Mouse (Mus musculus) kidney, embryonic 14.5 days (tissue): ENCODE measurements around the gene Dnah7b. TPM values are rescaled to one million over a fixed set of nuclear protein-coding genes. Genes with fewer than 3 reads are reported as not detected.
"Not testable (repeated sequence)": the region's sequence is repeated elsewhere in the genome, so short reads cannot be mapped to it uniquely, and the experiment has no call there.

ENCODE experiments used
- ATAC-seq: fragments of 200-750 bp; cut with Nextera tagmentation; 2 replicates; pipeline ENCODE4 v1.8.0; 2017; ENCODE audit warnings: moderate number of reproducible peaks, mild to moderate bottlenecking, moderate TSS enrichment, moderate library complexity; ENCODE audit not compliant: low FRiP score, low TSS enrichment
- H3K27ac ChIP-seq: fragments of 300-500 bp; sonication (generic); 2 replicates; pipeline ENCODE4 v1.5.1; 2014; ENCODE audit warnings: low read depth, mild to moderate bottlenecking, low read length, moderate library complexity, mixed read lengths
- H3K27me3 ChIP-seq: fragments of 300-500 bp; sonication (generic); 2 replicates; pipeline ENCODE4 v1.6.1; 2014; ENCODE audit warnings: mild to moderate bottlenecking, low read length; ENCODE audit not compliant: control insufficient read depth, insufficient read depth
- H3K36me3 ChIP-seq: fragments of 300-500 bp; sonication (generic); 2 replicates; pipeline ENCODE4 v1.6.1; 2014; ENCODE audit warnings: low read length, mixed read lengths; ENCODE audit not compliant: control insufficient read depth, insufficient read depth
- H3K4me1 ChIP-seq: fragments of 300-500 bp; sonication (generic); 2 replicates; pipeline ENCODE4 v1.6.1; 2014; ENCODE audit warnings: low read length, mixed read lengths; ENCODE audit not compliant: control insufficient read depth, insufficient read depth
- H3K4me2 ChIP-seq: fragments of 300-500 bp; sonication (generic); replicated peaks from 2 replicates; pipeline ENCODE4 v1.6.1; 2014; ENCODE audit warnings: low read depth, mild to moderate bottlenecking, low read length
- H3K4me3 ChIP-seq: fragments of 300-500 bp; sonication (generic); 2 replicates; pipeline ENCODE4 v1.5.1; 2014; ENCODE audit warnings: mild to moderate bottlenecking, low read length
- H3K9ac ChIP-seq: fragments of 300-500 bp; sonication (generic); 2 replicates; pipeline ENCODE4 v1.6.1; 2014; ENCODE audit warnings: low read depth, mild to moderate bottlenecking, low read length, moderate library complexity
- H3K9me3 ChIP-seq: fragments of 300-500 bp; sonication (generic); 2 replicates; pipeline ENCODE4 v1.6.1; 2016; ENCODE audit warnings: low read length; ENCODE audit not compliant: control insufficient read depth
- WGBS: fragments of 180-500 bp; shearing (Covaris S2); extraction: QIAGEN DNeasy Blood & Tissue Kit; methylation state at CpG from one replicate; pipeline ENCODE4 v1.1.7; 2014; 5-methylcytosine and 5-hydroxymethylcytosine counted together
- polyA plus RNA-seq: library from polyadenylated mRNA; unstranded; fragments of >200 nt; fragmentation: Nextera tagmentation; extraction: Ambion mirVana; gene quantifications from 2 replicates; pipeline ENCODE4 v1.2.1, GENCODE M21; 2014

Gene Dnah7b
- polyA plus RNA-seq, 1 experiment from 2014 or later = 3.5 TPM

GRCm38 (mm10) chr1:46112606-46113005, 46.5 kb downstream of the Dnah7b start:
- H3K9ac ChIP-seq, H3K27ac ChIP-seq, H3K36me3 ChIP-seq, H3K27me3 ChIP-seq, ATAC-seq, H3K9me3 ChIP-seq, H3K4me2 ChIP-seq, H3K4me1 ChIP-seq, H3K4me3 ChIP-seq: not testable (repeated sequence)

GRCm38 (mm10) chr1:46117179-46117578, 51.1 kb downstream of the Dnah7b start:
- ATAC-seq, H3K27me3 ChIP-seq, H3K4me2 ChIP-seq, H3K9ac ChIP-seq, H3K27ac ChIP-seq, H3K36me3 ChIP-seq, H3K4me3 ChIP-seq, H3K4me1 ChIP-seq, H3K9me3 ChIP-seq: not testable (repeated sequence)
- 93% methylated on average over 2 of the region's 2 CpGs for WGBS

- Histone ChIP-seq H3K9ac (no peak overlapping the region), H3K27me3 (no peaks in the 10 kb centered on the region), H3K4me3 (no peak overlapping the region), H3K36me3 (no peaks in the 10 kb centered on the region), H3K4me2 (no peak overlapping the region), H3K9me3 (no peaks in the 10 kb centered on the region), H3K27ac (no peak overlapping the region), H3K4me1 (no peaks in the 10 kb centered on the region)
- ATAC-seq = no peak
- WGBS = 68% methylated on average over 4 of the region's 4 CpGs
Observed at GRCm38 (mm10) chr1:46128058-46128457, 61.9 kb downstream of the Dnah7b start.

GRCm38 (mm10) chr1:46196835-46197234, 130.7 kb downstream of the Dnah7b start:
- not testable (repeated sequence) for H3K4me1 ChIP-seq, H3K4me2 ChIP-seq, H3K27ac ChIP-seq, H3K36me3 ChIP-seq, H3K9ac ChIP-seq, ATAC-seq, H3K9me3 ChIP-seq, H3K27me3 ChIP-seq, H3K4me3 ChIP-seq
- 97% methylated on average over 2 of the region's 2 CpGs for WGBS

- not testable (repeated sequence) for H3K4me2 ChIP-seq, ATAC-seq, H3K9me3 ChIP-seq, H3K27ac ChIP-seq, H3K4me1 ChIP-seq, H3K36me3 ChIP-seq, H3K27me3 ChIP-seq, H3K9ac ChIP-seq, H3K4me3 ChIP-seq
- WGBS = 92% methylated on average over 9 of the region's 9 CpGs
Observed at GRCm38 (mm10) chr1:46201169-46201568, 135.1 kb downstream of the Dnah7b start.

- not testable (repeated sequence) for H3K4me1 ChIP-seq, ATAC-seq, H3K27me3 ChIP-seq, H3K9me3 ChIP-seq, H3K36me3 ChIP-seq, H3K27ac ChIP-seq, H3K4me3 ChIP-seq, H3K4me2 ChIP-seq, H3K9ac ChIP-seq
- 53% methylated on average over 2 of the region's 2 CpGs for WGBS
Observed at GRCm38 (mm10) chr1:46210014-46210588, 144.0 kb downstream of the Dnah7b start.

- not testable (repeated sequence) for H3K36me3 ChIP-seq, H3K27ac ChIP-seq, H3K4me3 ChIP-seq, H3K4me2 ChIP-seq, H3K4me1 ChIP-seq, H3K9me3 ChIP-seq, H3K27me3 ChIP-seq, H3K9ac ChIP-seq, ATAC-seq
- 93% methylated on average over 2 of the region's 2 CpGs for WGBS
Observed at GRCm38 (mm10) chr1:46222704-46223103, 156.6 kb downstream of the Dnah7b start.

GRCm38 (mm10) chr1:46226136-46226535, 160.0 kb downstream of the Dnah7b start:
- ATAC-seq, H3K36me3 ChIP-seq, H3K4me2 ChIP-seq, H3K27ac ChIP-seq, H3K9ac ChIP-seq, H3K4me3 ChIP-seq, H3K4me1 ChIP-seq, H3K27me3 ChIP-seq, H3K9me3 ChIP-seq: not testable (repeated sequence)

GRCm38 (mm10) chr1:46268841-46269240, 202.7 kb downstream of the Dnah7b start:
- 80% methylated on average over 2 of the region's 2 CpGs for WGBS
- H3K27me3 ChIP-seq, H3K4me1 ChIP-seq, H3K36me3 ChIP-seq, H3K9ac ChIP-seq, H3K27ac ChIP-seq, H3K4me3 ChIP-seq, H3K4me2 ChIP-seq, H3K9me3 ChIP-seq, ATAC-seq: not testable (repeated sequence)

GRCm38 (mm10) chr1:46271927-46272326, 205.8 kb downstream of the Dnah7b start:
- H3K9ac ChIP-seq = no peak overlapping the region
- H3K4me1 ChIP-seq = no peaks in the 10 kb centered on the region
- ATAC-seq = no peak
- H3K27me3 ChIP-seq = no peaks in the 10 kb centered on the region
- no peaks in the 10 kb centered on the region for H3K9me3 ChIP-seq
- no peaks in the 10 kb centered on the region for H3K36me3 ChIP-seq
- H3K27ac ChIP-seq = no peak overlapping the region
- WGBS = 79% methylated on average over 10 of the region's 12 CpGs
- no peak overlapping the region for H3K4me2 ChIP-seq
- H3K4me3 ChIP-seq = no peak overlapping the region
